Mouse (Mus musculus) central nervous system, embryonic 11.5 days (tissue): Measurements from ENCODE around the gene Ufsp2. TPM values are rescaled to one million over a fixed set of nuclear protein-coding genes. Genes with fewer than 3 reads are reported as not detected.

ENCODE experiments used
- polyA plus RNA-seq: library from polyadenylated mRNA; depleted of rRNA; stranded (reverse); fragments of >200 nt; gene quantifications from 2 replicates; pipeline ENCODE4 v1.2.3, GENCODE M21; 2012; rRNA removed

Ufsp2 gene
- 31.7 and 45.2 TPM in 2 replicates for polyA plus RNA-seq

DNA sequence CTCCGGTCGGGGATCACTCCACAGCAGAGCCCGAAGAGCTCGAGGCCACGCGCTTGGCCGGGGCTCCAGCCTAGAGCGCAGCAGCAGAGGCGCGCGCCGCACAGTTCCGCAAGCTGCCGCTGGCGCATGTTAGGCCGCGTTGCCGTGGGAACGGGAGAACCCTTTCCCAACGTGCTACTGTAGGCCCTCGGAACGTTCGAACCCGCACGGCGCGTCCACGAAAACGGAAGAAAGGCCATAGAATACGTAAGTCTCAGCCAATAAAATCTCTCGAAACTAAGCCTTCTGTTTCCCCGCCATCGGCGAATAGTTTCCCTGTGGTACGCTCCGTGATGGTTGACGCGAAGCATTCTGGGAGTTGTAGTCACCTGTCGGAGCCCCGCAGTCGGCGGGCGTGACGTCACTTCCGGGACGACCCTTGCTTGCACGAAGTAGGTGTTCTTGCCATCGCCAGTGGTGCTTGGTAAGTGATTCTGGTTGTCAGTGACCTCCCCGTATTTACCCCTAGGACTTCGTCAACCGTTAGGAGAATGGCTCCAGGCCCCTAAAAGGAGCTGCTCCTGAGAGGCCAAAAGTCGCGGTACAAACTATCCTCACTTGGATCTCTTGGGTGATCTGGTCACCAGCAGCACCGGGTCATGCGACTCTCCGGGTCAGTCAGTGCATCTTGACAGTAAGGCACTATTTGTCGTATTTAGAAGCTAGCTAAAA is at the start of gene Ufsp2, which contains the start of gene 1700029J07Rik:
TSS of gene Ufsp2 (plus strand) at position 403 of the 711 bp plus-strand sequence.
TSS of gene 1700029J07Rik (minus strand) at position 127 of the 711 bp plus-strand sequence.

DNA sequence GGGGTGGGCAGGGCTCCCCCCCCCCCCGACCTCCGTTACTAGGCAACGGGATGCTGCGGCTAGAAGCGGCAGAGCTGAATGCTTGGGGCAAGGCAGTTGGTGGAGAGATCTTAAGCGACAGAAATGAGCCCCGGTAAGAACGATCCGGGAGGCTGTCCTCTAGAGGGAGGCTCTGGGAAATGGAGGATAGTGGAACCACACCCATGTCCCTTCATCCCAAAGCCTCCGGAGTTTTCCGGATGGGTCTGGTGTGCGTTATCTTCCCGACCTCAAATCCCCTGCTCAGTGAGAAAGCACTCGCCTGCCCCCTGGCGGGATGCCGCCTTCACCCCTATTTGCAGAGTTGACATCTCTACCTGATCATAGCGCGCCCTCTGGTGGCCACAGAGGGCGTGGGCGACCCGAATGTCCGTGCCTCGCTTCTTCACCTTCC is 40.7 kb upstream of the Ufsp2 start, which contains the start of gene Ccdc110:
TSS of gene Ccdc110 (plus strand) at position 38 of the 433 bp plus-strand sequence.

DNA sequence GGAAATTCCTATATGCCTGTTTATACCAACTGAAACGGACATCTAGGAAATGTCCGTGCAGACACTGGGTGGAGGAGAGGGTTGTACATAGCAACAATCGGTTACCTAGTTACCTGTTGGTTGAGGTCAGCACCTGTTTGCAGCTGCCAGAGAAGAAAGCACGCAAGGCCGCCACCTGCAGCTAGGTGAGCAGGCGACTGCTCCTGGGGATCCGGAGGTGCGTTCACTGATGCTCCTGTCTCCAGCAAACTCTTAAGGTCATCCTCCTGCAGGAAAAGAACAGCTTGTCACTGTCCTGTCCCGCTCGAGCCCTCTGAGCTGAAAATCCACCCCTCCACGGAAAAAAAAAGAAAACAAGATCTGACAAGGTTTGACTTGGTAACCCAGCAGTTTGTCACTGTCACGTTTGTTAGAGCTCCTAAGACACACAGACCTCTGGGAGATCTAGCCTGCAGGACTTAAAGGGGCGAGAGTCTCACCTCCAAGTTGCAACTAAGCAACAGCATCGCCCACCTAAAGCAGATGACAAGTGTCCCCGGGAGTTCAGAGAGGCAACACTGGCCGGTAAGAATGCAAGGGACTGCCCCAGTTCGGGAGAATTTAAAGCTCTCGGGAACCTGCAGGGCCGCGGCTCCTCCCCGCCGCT is 23.9 kb downstream of the Ufsp2 start, which contains the start of gene Lrp2bp:
TSS of gene Lrp2bp (plus strand) at position 166 of the 646 bp plus-strand sequence.

DNA sequence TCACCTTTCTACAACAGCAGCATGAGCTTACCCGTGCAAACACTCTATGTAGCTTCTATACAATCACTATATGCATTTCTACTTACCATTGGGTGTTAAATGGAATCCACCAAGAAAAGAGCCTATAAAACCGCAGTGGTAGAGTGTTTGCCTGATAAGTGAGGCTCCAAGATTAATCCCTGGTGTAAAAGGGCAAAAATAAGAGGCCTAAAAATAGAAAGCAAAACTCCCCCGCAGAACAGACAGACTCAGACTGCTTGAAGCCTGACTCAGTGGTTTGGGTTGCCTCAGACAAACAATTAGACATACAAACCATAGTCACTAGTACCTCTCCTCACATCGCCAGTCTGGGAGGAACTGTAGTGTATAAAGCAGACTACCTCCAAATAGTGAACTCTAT is 30.3 kb downstream of the Ufsp2 start, which contains the start of gene Ankrd37:
TSS of gene Ankrd37 (minus strand) at position 112 of the 400 bp plus-strand sequence.

Other genes starting within 250 kb of the Ufsp2 start
- 20.1 and 21.4 TPM in 2 replicates for gene Pdlim3, start 90.1 kb upstream of the Ufsp2 start, polyA plus RNA-seq
- 0.11 TPM in 2 replicates for gene Ccdc110, start 40.9 kb upstream of the Ufsp2 start, polyA plus RNA-seq
- gene 1700029J07Rik, start 276 bp upstream of the Ufsp2 start, polyA plus RNA-seq = 4.1 and 4.6 TPM in 2 replicates
- 0.10 and 0.14 TPM in 2 replicates for gene Lrp2bp, start 23.8 kb downstream of the Ufsp2 start, polyA plus RNA-seq
- gene Ankrd37, start 30.2 kb downstream of the Ufsp2 start, polyA plus RNA-seq = 12.9 and 18.6 TPM in 2 replicates
- 8.1 and 16.2 TPM in 2 replicates for gene Cfap97, start 176.2 kb downstream of the Ufsp2 start, polyA plus RNA-seq
- 11.4 and 23.1 TPM in 2 replicates for gene Snx25, start 176.6 kb downstream of the Ufsp2 start, polyA plus RNA-seq
- gene Slc25a4, start 235.8 kb downstream of the Ufsp2 start, polyA plus RNA-seq = 405 and 436 TPM in 2 replicates